Mouse (Mus musculus) ES-Bruce4 (cell line): ENCODE measurements around the gene Prkar1b.

Source experiments
- CTCF ChIP-seq: IDR thresholded peaks from one replicate; pipeline ENCODE4 v1.8.1; 2011; ENCODE audit warnings: low read depth, low read length
- POLR2A ChIP-seq: IDR thresholded peaks from one replicate; pipeline ENCODE4 v1.8.1; 2011; ENCODE audit warnings: low read length; ENCODE audit not compliant: insufficient read depth

- TF ChIP-seq CTCF (no peak), POLR2A (no peak)
Observed at GRCm38 (mm10) chr5:139183131-139183530, 33.3 kb upstream of the Prkar1b start.
